8 mouse cellular contexts compared by ENCODE assay signal in genomic region chr8:70211726-70212111, GRCm38 (mm10). TPM values are rescaled to one million over a fixed set of nuclear protein-coding genes. Genes with fewer than 3 reads are reported as not detected.
DNase-seq lines count a peak whose midpoint lies in the region; ATAC-seq lines count a peak whose summit lies in the region.

No protein-coding gene starts in this region.

- intact Hi-C loops in heart, postnatal 10 days (cut with DNase I): no loop called here

- peak overlapping the region; percentile 91 for H3K4me2 ChIP-seq in hindbrain, embryonic 12.5 days (replicated peaks)

- H3K27ac ChIP-seq in hindbrain, embryonic 12.5 days: no peak overlapping the region; the same call in 1 of the 2 replicates

- peak; percentile 32 for DNase-seq in heart, adult 8-10 months (ENCODE audit: low spot score)
- no peak for DNase-seq in heart, postnatal 10 days
- peak; percentile 33 for DNase-seq in urinary bladder, postnatal 14 days (ENCODE audit: low spot score)
- no peak for DNase-seq in urinary bladder, postnatal 4 days (ENCODE audit: low spot score in 2 of 2)
- DNase-seq in lung, postnatal 10 days: peak; percentile 45
- DNase-seq in B cell, adult 2 months: no peak
- DNase-seq in Muller cell, postnatal 12 days (ENCODE audit: inconsistent ontology term): no peak

- no peak; the same call in 1 of the 2 replicates for ATAC-seq in hindbrain, embryonic 12.5 days (ENCODE audit: low FRiP score)

- H3K9me3 ChIP-seq in hindbrain, embryonic 12.5 days (replicated peaks): no peaks in the 10 kb centered on the region

- peaks cover 21% of the 10 kb centered on the region for H3K27me3 ChIP-seq in hindbrain, embryonic 12.5 days

- H3K9ac ChIP-seq in hindbrain, embryonic 12.5 days: peak overlapping the region; percentile 73

- H3K36me3 ChIP-seq in hindbrain, embryonic 12.5 days: no peaks in the 10 kb centered on the region

- peak overlapping the region; percentile 62 for H3K4me3 ChIP-seq in hindbrain, embryonic 12.5 days

- peaks cover 11% of the 10 kb centered on the region for H3K4me1 ChIP-seq in hindbrain, embryonic 12.5 days

- WGBS in hindbrain, embryonic 12.5 days: 5% methylated on average over 29 of the region's 31 CpGs

RNA-seq across cellular contexts. Expression of gene Slc25a42, which starts 0.4 kb away (rescaled TPM):
- total RNA-seq in heart, adult 8-10 months (2022): 10 to 100 TPM; 43.7 to 67.9 (median 57.0) TPM
- total RNA-seq in heart, postnatal 10 days (2021): 10 to 100 TPM; 43.0 to 48.6 TPM
- 4.3 and 5.3 TPM in 2 replicates for polyA plus RNA-seq in hindbrain, embryonic 12.5 days (2016; fragmentation: Nextera tagmentation; extraction: Ambion mirVana)

RNA-seq across cellular contexts. Expression of gene Sugp2, which starts 22.3 kb away (rescaled TPM):
- total RNA-seq in heart, adult 8-10 months (2022): 10 to 100 TPM; 39.4 to 47.4 (median 41.7) TPM
- 10 to 100 TPM; 42.9 to 47.8 TPM for total RNA-seq in heart, postnatal 10 days (2021)
- 72.0 and 75.8 TPM in 2 replicates for polyA plus RNA-seq in hindbrain, embryonic 12.5 days (2016; fragmentation: Nextera tagmentation; extraction: Ambion mirVana)

RNA-seq across cellular contexts. Expression of gene Armc6, which starts 22.5 kb away (rescaled TPM):
- total RNA-seq in heart, adult 8-10 months (2022): 1 to 10 TPM; 6.8 to 9.0 (median 7.4) TPM
- total RNA-seq in heart, postnatal 10 days (2021): 1 to 10 TPM; 8.9 to 9.2 TPM
- 48.4 and 49.2 TPM in 2 replicates for polyA plus RNA-seq in hindbrain, embryonic 12.5 days (2016; fragmentation: Nextera tagmentation; extraction: Ambion mirVana)

RNA-seq across cellular contexts. Expression of gene Tmem161a, which starts 39.6 kb away (rescaled TPM):
- 100 to 1,000 TPM in 3 of 4 experiments, 10 to 100 TPM in 1; 93.6 to 114 (median 106) TPM for total RNA-seq in heart, adult 8-10 months (2022)
- total RNA-seq in heart, postnatal 10 days (2021): 100 to 1,000 TPM in 1 of 2 experiments, 10 to 100 TPM in 1; 88.3 to 103 TPM
- polyA plus RNA-seq in hindbrain, embryonic 12.5 days (2016; fragmentation: Nextera tagmentation; extraction: Ambion mirVana): 43.9 and 47.9 TPM in 2 replicates

Comparison
In these comparisons a context has a peak if more than half of its experiments do, and no peak if none do; other contexts are left out.
1. DNase-seq: peak in heart, adult 8-10 months (single experiment), urinary bladder, postnatal 14 days (single experiment) and lung, postnatal 10 days (single experiment); none in heart, postnatal 10 days (0 of 2), urinary bladder, postnatal 4 days (0 of 2), B cell, adult 2 months (0 of 2) and Muller cell, postnatal 12 days (single experiment).